9 mouse cellular contexts compared by ENCODE assay signal in genomic region chrX:58030100-58030834, GRCm38 (mm10). TPM values are rescaled to one million over a fixed set of nuclear protein-coding genes. Genes with fewer than 3 reads are reported as not detected.
A peak's percentile ranks its signal among the peaks of the same experiment; 100 is the strongest.
DNase-seq lines count a peak whose midpoint lies in the region; ATAC-seq and TF ChIP-seq lines count a peak whose summit lies in the region.
"Had no signal": no experiment of that assay in that cellular context is flagged by ENCODE, and none has a peak within 500 bp of the region (broad histone marks: within the 10 kb centered on the region; RNA-seq: fewer than 3 reads in every experiment).

No protein-coding gene starts in this region.

- H3K36me3 ChIP-seq in heart, embryonic 10.5 days, result no peaks in the 10 kb centered on the region
- H3K36me3 ChIP-seq in kidney, embryonic 16.5 days (ENCODE audit: insufficient read depth, low read length), result no peaks in the 10 kb centered on the region
- no peaks in the 10 kb centered on the region for H3K36me3 ChIP-seq in midbrain, embryonic 14.5 days (ENCODE audit: control insufficient read depth, insufficient read depth, low read length)

- 0 out of 2 replicates have a peak, but pooled peaks have one; percentile 27 for TF ChIP-seq POLR2A in cortical plate, adult 2 months (IDR thresholded peaks at IDR 0.05; ENCODE audit: extremely low read depth, insufficient read depth, low read length)

- peak; percentile 7 for DNase-seq in right cerebral cortex, adult 18-20 months
- DNase-seq in right cerebral cortex, postnatal 25 days, result no peak
- DNase-seq in heart, embryonic 10.5 days (ENCODE audit: low spot score), result peak; percentile 86
- peak; percentile 89 for DNase-seq in midbrain, embryonic 14.5 days
- DNase-seq in urinary bladder, postnatal 36 days (ENCODE audit: low spot score in 2 of 2), result no peak
- no peak for DNase-seq in urinary bladder, postnatal 25 days (ENCODE audit: low spot score)

- peak overlapping the region; percentile 58 for H3K4me2 ChIP-seq in kidney, embryonic 16.5 days (replicated peaks; ENCODE audit: low read depth, low read length)
- peak overlapping the region; percentile 58 for H3K4me2 ChIP-seq in midbrain, embryonic 14.5 days (ENCODE audit: low read length)

- H3K9ac ChIP-seq in kidney, embryonic 16.5 days (replicated peaks; ENCODE audit: low read length), result no peak overlapping the region
- H3K9ac ChIP-seq in midbrain, embryonic 14.5 days (replicated peaks; ENCODE audit: low read length), result peak overlapping the region; percentile 62

- peak overlapping the region; percentile 34 for H3K4me3 ChIP-seq in cortical plate, adult 2 months (ENCODE audit: insufficient read depth, low read length)
- peak overlapping the region; percentile 55 for H3K4me3 ChIP-seq in heart, embryonic 10.5 days
- H3K4me3 ChIP-seq in kidney, embryonic 16.5 days (ENCODE audit: low read length), result peak overlapping the region; percentile 44
- H3K4me3 ChIP-seq in midbrain, embryonic 14.5 days (replicated peaks; ENCODE audit: low read depth, low read length), result peak overlapping the region; percentile 45
- H3K4me3 ChIP-seq: myocyte had no signal

- peak; percentile 89 for ATAC-seq in kidney, embryonic 16.5 days (ENCODE audit: low FRiP score, low TSS enrichment)
- peak; percentile 95 for ATAC-seq in midbrain, embryonic 14.5 days (ENCODE audit: low FRiP score, low TSS enrichment)

- H3K27ac ChIP-seq in cortical plate, adult 2 months (ENCODE audit: insufficient read depth, low read length), result no peak overlapping the region
- H3K27ac ChIP-seq in heart, embryonic 10.5 days, result no peak overlapping the region
- H3K27ac ChIP-seq in kidney, embryonic 16.5 days (ENCODE audit: low read length), result no peak overlapping the region
- H3K27ac ChIP-seq in midbrain, embryonic 14.5 days (replicated peaks; ENCODE audit: low read depth, low read length), result peak overlapping the region; percentile 80

- no peaks in the 10 kb centered on the region for H3K9me3 ChIP-seq in heart, embryonic 10.5 days
- H3K9me3 ChIP-seq in kidney, embryonic 16.5 days (ENCODE audit: low read length), result peaks cover 5% of the 10 kb centered on the region; the same call in 1 of the 2 replicates
- H3K9me3 ChIP-seq in midbrain, embryonic 14.5 days (ENCODE audit: control insufficient read depth, low read length), result no peaks in the 10 kb centered on the region

- WGBS in heart, embryonic 10.5 days, result 15% methylated on average over 48 of the region's 48 CpGs
- 23% methylated on average over 47 of the region's 48 CpGs for WGBS in kidney, embryonic 16.5 days
- 20% methylated on average over 48 of the region's 48 CpGs for WGBS in midbrain, embryonic 14.5 days

- H3K4me1 ChIP-seq in cortical plate, adult 2 months (ENCODE audit: control insufficient read depth, insufficient read depth, low read length), result no peaks in the 10 kb centered on the region
- H3K4me1 ChIP-seq in heart, embryonic 10.5 days, result no peaks in the 10 kb centered on the region; the same call in 1 of the 2 replicates
- H3K4me1 ChIP-seq in kidney, embryonic 16.5 days (ENCODE audit: insufficient read depth, low read length), result peaks cover 6% of the 10 kb centered on the region; the same call in 1 of the 2 replicates
- H3K4me1 ChIP-seq in midbrain, embryonic 14.5 days (ENCODE audit: control insufficient read depth, insufficient read depth, low read length), result no peaks in the 10 kb centered on the region

- TF ChIP-seq CTCF in cortical plate, adult 2 months (IDR thresholded peaks at IDR 0.05; ENCODE audit: extremely low read depth, insufficient read depth, low read length), result no peak

- H3K27me3 ChIP-seq in heart, embryonic 10.5 days (ENCODE audit: insufficient read depth, poor library complexity, severe bottlenecking), result peaks cover 84% of the 10 kb centered on the region
- peaks cover 81% of the 10 kb centered on the region for H3K27me3 ChIP-seq in kidney, embryonic 16.5 days (ENCODE audit: insufficient read depth, low read length)
- 0 out of 2 replicates have a peak, but pooled peaks cover 3% of the 10 kb centered on the region for H3K27me3 ChIP-seq in midbrain, embryonic 14.5 days (ENCODE audit: control insufficient read depth, insufficient read depth, low read length)

RNA-seq across cellular contexts. Expression of gene Zic3, which starts 7.8 kb away (rescaled TPM):
- 2.1 and 2.7 TPM in 2 replicates for polyA plus RNA-seq in cortical plate, adult 2 months (2012; rRNA removed)
- polyA plus RNA-seq in heart, embryonic 10.5 days (2016; fragmentation: Nextera tagmentation; extraction: Ambion mirVana), result 0.07 and 0.20 TPM in 2 replicates
- not detected in 2 replicates for polyA plus RNA-seq in kidney, embryonic 16.5 days (2015; fragmentation: Nextera tagmentation; extraction: Ambion mirVana)
- polyA plus RNA-seq in midbrain, embryonic 14.5 days (2014; fragmentation: Nextera tagmentation; extraction: Ambion mirVana), result 19.9 and 26.9 TPM in 2 replicates
- polyA plus RNA-seq: myocyte had no signal

Comparison
In these comparisons a context has a peak if more than half of its experiments do, and no peak if none do; other contexts are left out.
1. DNase-seq: peak in right cerebral cortex, adult 18-20 months (single experiment), heart, embryonic 10.5 days (single experiment) and midbrain, embryonic 14.5 days (single experiment); none in right cerebral cortex, postnatal 25 days (single experiment), urinary bladder, postnatal 36 days (0 of 2) and urinary bladder, postnatal 25 days (single experiment).
2. Peak in every context shown above with its lines, with median percentiles within 50 percentile points of each other: H3K4me3 ChIP-seq.